Mouse (Mus musculus) thymus, adult 2 months (tissue): ENCODE results near the gene Cacna2d2. TPM values are rescaled to one million over a fixed set of nuclear protein-coding genes. Genes with fewer than 3 reads are reported as not detected.
A peak's percentile ranks its signal among the peaks of the same experiment; 100 is the strongest.

Source experiments
- DNase-seq: peaks from one replicate; pipeline ENCODE4 v3.0.0; 2021
- H3K27ac ChIP-seq: fragments of 200-500 bp; 2 replicates; pipeline ENCODE4 v1.5.1; 2012; ENCODE audit warnings: low read length, control low read depth; ENCODE audit not compliant: control insufficient read depth, insufficient read depth
- H3K27me3 ChIP-seq: fragments of 200-500 bp; 2 replicates; pipeline ENCODE4 v1.6.1; 2012; ENCODE audit warnings: mild to moderate bottlenecking, low read length, moderate library complexity, mixed read lengths; ENCODE audit not compliant: control insufficient read depth, insufficient read depth
- H3K36me3 ChIP-seq: fragments of 200-500 bp; 2 replicates; pipeline ENCODE4 v1.6.1; 2012; ENCODE audit warnings: mild to moderate bottlenecking, low read length, moderate library complexity; ENCODE audit not compliant: control insufficient read depth, insufficient read depth
- H3K4me1 ChIP-seq: fragments of 200-500 bp; replicated peaks from 2 replicates; pipeline ENCODE4 v1.6.1; 2012; ENCODE audit warnings: low read length; ENCODE audit not compliant: control insufficient read depth, insufficient read depth
- H3K4me3 ChIP-seq: fragments of 200-500 bp; 2 replicates; pipeline ENCODE4 v1.5.1; 2012; ENCODE audit warnings: mild to moderate bottlenecking, low read length, control low read depth, moderate library complexity; ENCODE audit not compliant: control insufficient read depth, insufficient read depth
- CTCF ChIP-seq: fragments of 200-500 bp; IDR thresholded peaks from 2 replicates; pipeline ENCODE4 v1.5.1; 2012; ENCODE audit warnings: mild to moderate bottlenecking, control low read depth, low read length, moderate library complexity, borderline replicate concordance; ENCODE audit not compliant: control insufficient read depth, poor library complexity, insufficient read depth; ENCODE audit errors: extremely low read depth
- POLR2A ChIP-seq: fragments of 200-500 bp; IDR thresholded peaks from 2 replicates; pipeline ENCODE4 v1.6.1; 2012; ENCODE audit warnings: mild to moderate bottlenecking, low read length, control low read depth, moderate library complexity; ENCODE audit not compliant: control insufficient read depth, poor library complexity, insufficient read depth; ENCODE audit errors: extremely low read depth
- WGBS: fragments of 180-500 bp; shearing (Covaris S2); methylation state at CpG from one replicate; pipeline ENCODE4 v1.1.7; 2018; 5-methylcytosine and 5-hydroxymethylcytosine counted together
- polyA plus RNA-seq: library from polyadenylated mRNA; depleted of rRNA; stranded (reverse); fragments of >200 nt; gene quantifications from 2 replicates; pipeline ENCODE4 v1.2.3, GENCODE M21; 2012

Cacna2d2 gene
- polyA plus RNA-seq, 1 experiment, result 8.9 TPM

DNA sequence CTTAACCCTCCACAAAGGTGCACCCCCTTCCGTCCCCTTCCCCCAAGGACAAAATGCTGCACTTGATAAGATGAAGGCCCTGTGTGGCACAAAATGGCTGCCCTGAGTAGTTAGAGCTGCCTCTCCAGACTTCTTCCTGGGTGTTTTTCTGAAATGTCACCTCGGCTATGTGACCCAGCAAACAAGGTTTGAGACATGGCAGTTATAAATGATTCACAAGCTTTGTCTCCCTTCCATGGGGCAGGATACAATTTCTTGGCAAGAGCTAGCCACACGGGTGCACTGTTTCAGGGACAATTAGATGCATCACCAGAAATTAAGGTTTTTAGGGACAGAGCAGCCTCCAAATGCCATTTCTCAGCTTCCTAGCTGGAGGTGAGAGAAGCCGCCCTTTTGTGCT, 141.0 kb downstream of the Cacna2d2 start:
- H3K27ac ChIP-seq, result no peak overlapping the region
- peaks cover 17% of the 10 kb centered on the region for H3K36me3 ChIP-seq
- no peak for TF ChIP-seq CTCF
- TF ChIP-seq POLR2A, result no peak
- DNase-seq, result no peak
- H3K27me3 ChIP-seq, result no peaks in the 10 kb centered on the region
- H3K4me3 ChIP-seq, result no peak overlapping the region
- 87% methylated on average over 4 of the region's 4 CpGs for WGBS
- peaks cover 34% of the 10 kb centered on the region for H3K4me1 ChIP-seq

DNA sequence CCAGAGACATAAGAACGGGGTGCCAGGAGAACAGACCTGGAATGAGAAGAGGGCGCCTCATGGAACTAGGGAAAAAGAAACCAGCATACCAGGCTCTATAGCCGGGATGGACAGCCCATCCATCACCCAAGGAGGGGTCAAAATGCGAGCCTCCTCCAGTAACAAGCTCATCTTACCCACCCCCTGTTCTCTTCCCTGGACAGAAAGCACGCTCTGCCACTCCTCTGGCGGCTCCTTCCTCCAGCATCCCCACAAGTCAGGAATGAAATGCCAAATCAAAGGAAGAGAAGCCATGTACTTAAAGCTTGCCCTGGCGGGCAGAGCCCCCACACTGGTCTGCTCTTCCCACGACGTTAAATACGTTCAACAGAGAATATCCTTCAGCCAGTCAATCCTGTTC, 141.6 kb downstream of the Cacna2d2 start:
- Histone ChIP-seq H3K27ac (no peak overlapping the region), H3K36me3 (peaks cover 17% of the 10 kb centered on the region), H3K27me3 (no peaks in the 10 kb centered on the region), H3K4me1 (peaks cover 32% of the 10 kb centered on the region), H3K4me3 (no peak overlapping the region)
- no peak for TF ChIP-seq CTCF
- TF ChIP-seq POLR2A, result no peak
- 71% methylated on average over 10 of the region's 10 CpGs for WGBS
- no peak for DNase-seq

DNA sequence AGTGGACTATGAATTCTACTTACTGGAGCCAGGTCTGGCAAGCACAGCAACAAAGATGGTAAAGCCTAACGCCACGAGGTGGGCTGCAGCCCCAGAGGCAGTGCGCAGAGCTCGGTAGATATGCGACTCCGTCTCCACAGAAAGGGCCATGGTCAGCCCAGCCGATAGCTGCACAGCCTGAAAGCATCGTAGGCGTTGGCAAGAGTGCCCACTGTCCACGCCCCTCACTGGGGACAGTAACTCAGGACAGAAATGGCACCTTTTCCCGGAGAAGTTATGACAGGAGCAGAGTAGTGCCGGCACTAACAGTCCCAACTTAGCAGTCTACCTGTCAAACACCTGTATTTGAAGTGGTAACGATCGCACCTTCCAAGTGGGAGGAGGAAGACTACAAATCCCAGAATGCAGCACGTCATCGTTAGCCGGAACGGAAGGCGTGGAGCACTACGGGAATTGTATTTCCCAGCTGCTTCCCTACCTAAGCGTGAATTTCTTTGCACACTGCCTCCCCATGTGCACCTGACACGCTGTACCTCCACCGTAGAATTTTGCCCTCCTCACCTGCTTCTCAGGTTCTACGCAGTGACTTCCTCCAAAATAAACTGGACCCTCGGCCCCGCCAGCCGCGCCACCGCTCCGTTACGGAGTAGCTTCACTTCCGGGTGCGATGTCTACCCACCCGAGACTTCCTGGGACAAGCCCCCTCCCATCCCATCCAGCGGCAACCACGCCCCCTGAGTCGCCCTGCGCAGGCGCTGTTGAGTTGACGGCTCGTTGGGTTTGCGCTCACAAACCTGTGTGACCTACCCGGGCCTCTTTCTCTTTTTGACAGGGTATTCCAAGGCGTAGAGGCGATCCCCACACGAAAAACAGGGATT, 142.3 kb downstream of the Cacna2d2 start, which contains the start of the genes Cyb561d2 and Nprl2:
Gene Cyb561d2, minus strand, starts transcription at position 720 of the 878 bp plus-strand sequence.
Gene Nprl2, plus strand, starts transcription at position 753 of the 878 bp plus-strand sequence.
- peak; percentile 97 for DNase-seq
- Histone ChIP-seq H3K27me3 (no peaks in the 10 kb centered on the region), H3K4me1 (peaks cover 32% of the 10 kb centered on the region), H3K36me3 (peaks cover 17% of the 10 kb centered on the region), H3K27ac (peak within 1 kb of the TSS; percentile 11; the same call in 1 of the 2 replicates), H3K4me3 (peak within 1 kb of the TSS; percentile 85)
- WGBS, result under 1% methylated on average over 46 of the region's 46 CpGs
- TF ChIP-seq CTCF, result no peak
- peak; percentile 74 for TF ChIP-seq POLR2A

DNA sequence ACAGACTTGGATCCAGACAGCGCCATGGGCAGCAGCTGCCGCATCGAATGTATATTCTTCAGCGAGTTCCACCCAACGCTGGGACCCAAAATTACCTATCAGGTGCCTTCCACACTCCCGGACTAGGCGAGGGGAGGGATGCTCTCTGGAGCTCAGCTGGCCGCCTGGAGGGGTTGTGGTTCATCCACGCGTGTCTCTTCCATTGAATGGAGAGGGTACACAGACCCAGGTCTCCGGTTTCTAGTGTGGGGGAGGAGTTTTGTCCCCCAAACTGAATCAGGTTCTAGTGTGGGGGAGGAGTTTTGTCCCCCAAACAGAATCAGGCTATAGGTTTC, 142.9 kb downstream of the Cacna2d2 start:
- H3K27me3 ChIP-seq, result no peaks in the 10 kb centered on the region
- peak overlapping the region; percentile 85 for H3K4me3 ChIP-seq
- TF ChIP-seq POLR2A (no peak), CTCF (peak; percentile 39; the same call in 1 of the 2 replicates)
- DNase-seq, result no peak
- H3K4me1 ChIP-seq, result peaks cover 31% of the 10 kb centered on the region
- under 1% methylated on average over 11 of the region's 11 CpGs for WGBS
- peak overlapping the region; percentile 11; the same call in 1 of the 2 replicates for H3K27ac ChIP-seq
- peaks cover 17% of the 10 kb centered on the region for H3K36me3 ChIP-seq

DNA sequence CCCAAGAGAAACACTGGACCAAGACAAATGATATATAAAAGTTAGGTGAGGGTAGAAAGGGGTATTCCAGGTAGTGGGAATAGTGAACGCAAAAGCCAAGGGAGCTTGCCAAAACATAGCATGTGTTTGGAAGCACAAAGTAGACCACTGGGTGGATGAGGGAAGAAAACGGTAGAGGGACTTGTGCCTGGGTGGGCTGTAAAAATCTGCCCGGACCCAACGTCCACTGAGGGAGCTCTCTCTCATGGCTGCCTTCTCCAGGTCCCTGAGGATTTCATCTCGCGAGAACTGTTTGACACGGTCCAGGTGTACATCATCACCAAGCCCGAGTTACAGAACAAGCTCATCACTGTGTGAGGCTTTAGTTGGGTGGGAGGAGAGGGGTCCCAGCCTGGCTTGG, 143.3 kb downstream of the Cacna2d2 start:
- WGBS, result 60% methylated on average over 8 of the region's 8 CpGs
- Histone ChIP-seq H3K27ac (no peak overlapping the region), H3K4me1 (peaks cover 33% of the 10 kb centered on the region), H3K4me3 (no peak overlapping the region), H3K36me3 (peaks cover 16% of the 10 kb centered on the region), H3K27me3 (no peaks in the 10 kb centered on the region)
- DNase-seq, result no peak
- TF ChIP-seq POLR2A (no peak), CTCF (no peak)

DNA sequence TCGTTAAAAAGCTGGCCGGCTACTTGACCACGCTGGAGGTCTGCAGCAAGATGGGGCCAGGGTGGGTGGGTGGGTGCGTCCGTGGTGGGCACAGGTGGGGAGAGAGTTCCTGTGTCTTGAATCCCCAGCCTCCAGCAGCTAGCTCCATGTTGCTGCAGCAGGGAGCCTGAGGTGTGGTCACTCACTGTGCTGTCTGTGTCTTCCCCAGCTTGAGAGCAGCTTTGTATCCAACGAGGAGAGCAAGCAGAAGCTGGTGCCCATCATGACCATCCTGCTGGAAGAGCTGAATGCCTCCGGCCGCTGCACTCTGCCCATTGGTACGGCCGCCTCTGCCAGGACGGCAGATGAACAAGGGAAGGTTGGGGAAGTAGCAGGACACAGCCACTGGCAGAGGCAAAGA, 143.9 kb downstream of the Cacna2d2 start:
- 96% methylated on average over 11 of the region's 11 CpGs for WGBS
- TF ChIP-seq CTCF (no peak), POLR2A (no peak)
- Histone ChIP-seq H3K27ac (no peak overlapping the region), H3K4me1 (peaks cover 34% of the 10 kb centered on the region), H3K4me3 (no peak overlapping the region), H3K36me3 (peaks cover 10% of the 10 kb centered on the region), H3K27me3 (no peaks in the 10 kb centered on the region)
- DNase-seq, result no peak

DNA sequence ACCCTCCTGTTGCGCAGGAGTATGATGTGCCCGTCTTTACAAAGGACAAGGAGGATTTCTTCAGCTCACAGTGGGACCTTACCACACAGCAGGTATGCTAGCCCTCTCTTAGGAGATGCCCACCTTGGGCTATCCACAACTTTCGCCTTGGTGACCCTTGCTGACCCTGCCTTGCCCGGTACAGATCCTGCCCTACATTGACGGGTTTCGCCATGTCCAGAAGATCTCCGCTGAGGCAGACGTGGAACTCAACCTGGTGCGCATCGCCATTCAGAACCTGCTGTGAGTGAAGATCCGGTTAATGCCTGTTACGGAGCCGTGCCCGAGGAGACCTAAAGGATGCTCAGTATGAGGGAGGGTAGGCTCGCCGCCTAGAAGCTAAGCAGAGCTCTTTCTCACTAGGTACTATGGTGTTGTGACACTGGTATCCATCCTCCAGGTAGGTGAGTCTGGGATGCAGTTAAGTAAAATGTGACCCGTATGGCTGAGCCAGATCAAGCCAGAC, 144.8 kb downstream of the Cacna2d2 start:
- no peak for TF ChIP-seq CTCF
- no peak overlapping the region for H3K27ac ChIP-seq
- H3K36me3 ChIP-seq, result peaks cover 2% of the 10 kb centered on the region; the same call in 1 of the 2 replicates
- 97% methylated on average over 17 of the region's 17 CpGs for WGBS
- no peak overlapping the region for H3K4me3 ChIP-seq
- no peak for DNase-seq
- no peaks in the 10 kb centered on the region for H3K27me3 ChIP-seq
- H3K4me1 ChIP-seq, result peaks cover 34% of the 10 kb centered on the region
